Mouse (Mus musculus) midbrain, embryonic 16.5 days (tissue): ENCODE measurements around the gene Cyren. TPM values are rescaled to one million over a fixed set of nuclear protein-coding genes. Genes with fewer than 3 reads are reported as not detected.

Experiments
- ATAC-seq: fragments of 200-750 bp; cut with Nextera tagmentation; 2 replicates; pipeline ENCODE4 v1.8.0; 2017; ENCODE audit warnings: moderate TSS enrichment
- H3K27ac ChIP-seq: fragments of 300-500 bp; sonication (generic); 2 replicates; pipeline ENCODE4 v1.5.1; 2014; ENCODE audit warnings: mild to moderate bottlenecking, low read length, mixed read lengths
- H3K27me3 ChIP-seq: fragments of 300-500 bp; sonication (generic); 2 replicates; pipeline ENCODE4 v1.6.1; 2014; ENCODE audit warnings: low read depth, low read length, mixed read lengths; ENCODE audit not compliant: control insufficient read depth, insufficient read depth
- H3K36me3 ChIP-seq: fragments of 300-500 bp; sonication (generic); 2 replicates; pipeline ENCODE4 v1.6.1; 2014; ENCODE audit warnings: mild to moderate bottlenecking, low read length, moderate library complexity, mixed read lengths; ENCODE audit not compliant: control insufficient read depth, insufficient read depth
- H3K4me1 ChIP-seq: fragments of 300-500 bp; sonication (generic); 2 replicates; pipeline ENCODE4 v1.6.1; 2014; ENCODE audit warnings: mild to moderate bottlenecking, low read length, mixed read lengths; ENCODE audit not compliant: control insufficient read depth, insufficient read depth
- H3K4me2 ChIP-seq: fragments of 300-500 bp; sonication (generic); 2 replicates; pipeline ENCODE4 v1.6.1; 2014; ENCODE audit warnings: mild to moderate bottlenecking, low read length, mixed read lengths
- H3K4me3 ChIP-seq: fragments of 300-500 bp; sonication (generic); 2 replicates; pipeline ENCODE4 v1.5.1; 2014; ENCODE audit warnings: low read depth, mild to moderate bottlenecking, low read length, moderate library complexity, mixed read lengths
- H3K9ac ChIP-seq: fragments of 300-500 bp; sonication (generic); 2 replicates; pipeline ENCODE4 v1.6.1; 2014; ENCODE audit warnings: low read depth, low read length, mixed read lengths
- H3K9me3 ChIP-seq: fragments of 300-500 bp; sonication (generic); replicated peaks from 2 replicates; pipeline ENCODE4 v1.6.1; 2014; ENCODE audit warnings: mild to moderate bottlenecking, low read length, mixed read lengths; ENCODE audit not compliant: control insufficient read depth, poor library complexity, severe bottlenecking
- WGBS: fragments of 180-500 bp; shearing (Covaris S2); extraction: QIAGEN DNeasy Blood & Tissue Kit; methylation state at CpG from one replicate; pipeline ENCODE4 v1.1.7; 2014; 5-methylcytosine and 5-hydroxymethylcytosine counted together
- polyA plus RNA-seq: library from polyadenylated mRNA; unstranded; fragments of >200 nt; fragmentation: Nextera tagmentation; extraction: Ambion mirVana; gene quantifications from 2 replicates; pipeline ENCODE4 v1.2.1, GENCODE M21; 2015

Gene Cyren
- polyA plus RNA-seq, 1 experiment from 2014 or later = 9.3 TPM

DNA sequence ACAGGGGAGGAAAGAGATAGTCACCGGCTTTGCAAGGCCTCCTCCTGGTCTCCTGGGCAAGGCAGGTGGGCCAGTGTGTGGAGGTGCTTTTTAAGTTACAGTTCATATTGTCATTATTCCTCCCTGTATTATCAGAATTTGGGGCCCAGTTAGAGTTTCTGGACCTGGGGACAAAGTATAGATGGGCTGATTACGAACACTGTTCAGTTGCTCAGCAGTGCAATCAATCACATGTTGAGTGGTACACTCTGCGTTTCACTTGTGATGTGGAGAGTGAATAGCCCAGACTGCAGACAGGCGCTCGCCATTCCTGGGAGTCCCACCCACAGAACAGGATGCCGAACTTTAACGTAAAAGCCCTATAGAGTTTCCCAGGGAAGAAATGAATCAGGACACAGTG, 6.9 kb upstream of the Cyren start:
- no peak overlapping the region for H3K4me3 ChIP-seq
- no peak overlapping the region for H3K27ac ChIP-seq
- 95% methylated on average over 7 of the region's 7 CpGs for WGBS
- H3K4me2 ChIP-seq = no peak overlapping the region
- peaks cover 14% of the 10 kb centered on the region; the same call in 1 of the 2 replicates for H3K4me1 ChIP-seq
- no peaks in the 10 kb centered on the region for H3K9me3 ChIP-seq
- no peaks in the 10 kb centered on the region for H3K27me3 ChIP-seq
- peaks cover 11% of the 10 kb centered on the region for H3K36me3 ChIP-seq
- ATAC-seq = no peak
- no peak overlapping the region for H3K9ac ChIP-seq

DNA sequence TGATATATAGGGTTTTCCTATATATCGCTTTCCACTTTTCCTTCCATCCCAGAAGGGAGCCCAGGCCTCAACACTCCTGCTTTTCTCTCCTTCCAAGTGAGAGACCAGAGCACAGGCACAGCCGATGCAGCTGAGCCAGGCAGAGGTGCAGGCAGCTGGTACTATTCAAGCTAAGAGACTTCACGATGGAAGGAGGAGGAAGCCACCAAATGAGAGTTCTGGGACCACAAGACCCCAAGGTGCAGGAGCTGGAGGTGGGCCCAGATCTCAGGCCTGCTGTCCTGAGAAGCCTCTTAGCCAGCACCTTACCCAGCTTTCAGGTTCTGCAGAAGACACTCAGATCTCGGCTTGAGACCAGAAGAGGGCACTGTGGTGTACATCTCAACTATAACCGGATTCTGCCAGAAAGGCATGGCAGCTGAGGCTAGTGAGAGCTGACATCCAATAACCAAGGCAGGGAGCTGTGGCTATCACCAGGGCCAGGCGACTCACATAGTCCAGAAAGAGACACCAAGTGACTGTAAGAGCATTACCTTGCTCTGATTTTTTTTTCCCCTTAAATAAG, 2.1 kb upstream of the Cyren start:
- H3K9ac ChIP-seq = no peak overlapping the region
- H3K36me3 ChIP-seq = peaks cover 6% of the 10 kb centered on the region
- no peak overlapping the region for H3K4me2 ChIP-seq
- 56% methylated on average over 6 of the region's 6 CpGs for WGBS
- H3K27ac ChIP-seq = no peak overlapping the region
- H3K9me3 ChIP-seq = no peaks in the 10 kb centered on the region
- no peak overlapping the region for H3K4me3 ChIP-seq
- ATAC-seq = no peak
- peaks cover 17% of the 10 kb centered on the region for H3K4me1 ChIP-seq
- H3K27me3 ChIP-seq = no peaks in the 10 kb centered on the region

DNA sequence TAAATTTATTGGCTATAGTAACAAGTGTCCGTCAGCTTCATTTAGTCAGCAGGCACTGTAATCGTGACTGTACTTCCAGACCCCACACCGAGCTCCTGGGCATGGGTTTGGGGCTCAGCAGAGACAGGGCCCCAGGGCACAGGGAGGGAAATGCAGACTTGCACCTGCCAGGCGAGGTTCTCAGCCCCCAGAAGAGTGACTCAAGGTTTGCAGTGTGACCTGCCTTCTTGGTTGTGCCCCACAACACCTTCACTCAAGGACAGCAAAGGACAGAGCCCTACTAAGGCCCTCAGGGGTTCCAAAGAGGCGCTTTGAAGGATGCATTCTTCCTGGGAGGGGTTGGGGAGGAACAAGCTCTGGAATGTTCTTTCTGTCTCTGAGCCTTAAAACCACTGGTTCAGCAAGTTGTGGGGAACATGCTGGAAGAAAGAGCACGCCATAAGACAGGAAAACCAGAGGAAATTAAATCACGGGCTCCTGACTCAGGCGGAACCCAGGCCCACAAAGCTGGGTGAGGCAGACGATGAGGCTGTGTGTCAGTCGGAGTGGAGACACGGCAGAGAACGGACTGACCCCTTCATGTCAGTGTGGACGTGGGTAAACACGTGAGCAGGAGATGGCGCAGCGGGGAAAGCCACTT, 1.4 kb upstream of the Cyren start:
- WGBS = 88% methylated on average over 16 of the region's 16 CpGs
- H3K9ac ChIP-seq = no peak overlapping the region
- H3K9me3 ChIP-seq = no peaks in the 10 kb centered on the region
- H3K4me2 ChIP-seq = no peak overlapping the region
- H3K27me3 ChIP-seq = no peaks in the 10 kb centered on the region
- ATAC-seq = no peak
- H3K27ac ChIP-seq = peak overlapping the region; percentile 91; the same call in 1 of the 2 replicates
- no peak overlapping the region for H3K4me3 ChIP-seq
- peaks cover 6% of the 10 kb centered on the region; the same call in 1 of the 2 replicates for H3K36me3 ChIP-seq
- peaks cover 17% of the 10 kb centered on the region for H3K4me1 ChIP-seq

DNA sequence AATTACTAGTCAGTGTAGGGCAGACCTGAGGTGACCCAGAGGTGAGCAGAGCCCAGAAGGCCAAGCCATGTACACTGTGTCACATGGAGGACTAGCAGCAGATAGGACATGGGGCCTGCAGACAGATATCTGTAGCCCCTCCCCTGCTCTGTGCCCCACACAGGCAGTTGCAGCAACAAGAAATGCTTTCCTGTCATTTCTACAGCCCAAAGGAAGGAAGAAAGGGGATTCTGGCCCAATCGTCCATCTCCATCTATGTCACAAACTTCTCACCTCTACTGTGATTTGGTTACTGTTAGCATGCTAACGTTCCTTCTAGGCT, 1.1 kb downstream of the Cyren start:
- 0 out of 2 replicates have a peak, but pooled peaks have one; percentile 26 for ATAC-seq
- peak overlapping the region; percentile 74 for H3K4me2 ChIP-seq
- peaks cover 17% of the 10 kb centered on the region for H3K4me1 ChIP-seq
- no peaks in the 10 kb centered on the region for H3K9me3 ChIP-seq
- peak overlapping the region; percentile 68 for H3K4me3 ChIP-seq
- 0 out of 2 replicates have a peak overlapping the region, but pooled peaks have one; percentile 91 for H3K27ac ChIP-seq
- peaks cover 6% of the 10 kb centered on the region; the same call in 1 of the 2 replicates for H3K36me3 ChIP-seq
- H3K9ac ChIP-seq = peak overlapping the region; percentile 86; the same call in 1 of the 2 replicates
- WGBS = 41% methylated on average over 2 of the region's 2 CpGs
- no peaks in the 10 kb centered on the region for H3K27me3 ChIP-seq

DNA sequence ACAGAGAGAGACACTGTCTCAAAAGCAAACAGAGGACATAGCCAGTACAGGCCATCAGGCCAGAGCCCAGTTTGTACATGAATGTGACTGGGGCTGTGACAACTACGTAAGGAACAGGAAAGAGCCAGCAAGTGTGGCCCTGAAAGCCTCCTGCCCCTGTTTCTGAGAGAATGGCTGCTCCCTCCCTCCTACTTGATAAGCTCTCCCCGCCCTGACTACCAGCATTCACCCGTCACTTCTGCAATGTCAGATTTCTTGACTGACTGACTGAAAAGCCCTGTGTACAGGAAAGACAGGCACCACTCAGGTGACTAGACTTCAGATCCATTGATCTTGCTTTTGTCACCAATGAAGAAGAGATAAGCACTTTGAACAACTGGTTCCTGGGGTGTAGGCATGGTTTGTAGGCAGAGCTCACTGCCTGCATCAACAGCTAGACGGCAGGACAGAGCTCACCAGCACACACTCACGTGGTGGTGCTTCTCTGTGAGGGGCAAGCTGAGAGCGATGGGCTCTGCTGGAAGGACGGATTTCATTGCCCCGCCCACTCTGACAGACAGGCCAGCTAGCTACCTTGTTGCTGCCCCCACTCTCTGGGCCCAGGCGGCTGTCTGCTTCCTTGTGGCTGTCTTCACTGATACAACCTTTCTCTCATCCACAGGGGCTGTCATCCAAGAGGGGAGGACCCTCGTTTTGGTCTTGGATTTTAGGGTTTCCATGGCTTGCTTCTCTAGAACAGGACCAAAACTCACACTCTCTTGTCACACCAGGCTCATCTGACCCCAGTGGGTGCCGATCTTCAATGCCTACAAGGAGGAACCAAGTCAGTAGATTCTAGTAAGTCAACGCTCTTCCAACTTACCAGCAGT, 1.7 kb downstream of the Cyren start:
- H3K9ac ChIP-seq = no peak overlapping the region

DNA sequence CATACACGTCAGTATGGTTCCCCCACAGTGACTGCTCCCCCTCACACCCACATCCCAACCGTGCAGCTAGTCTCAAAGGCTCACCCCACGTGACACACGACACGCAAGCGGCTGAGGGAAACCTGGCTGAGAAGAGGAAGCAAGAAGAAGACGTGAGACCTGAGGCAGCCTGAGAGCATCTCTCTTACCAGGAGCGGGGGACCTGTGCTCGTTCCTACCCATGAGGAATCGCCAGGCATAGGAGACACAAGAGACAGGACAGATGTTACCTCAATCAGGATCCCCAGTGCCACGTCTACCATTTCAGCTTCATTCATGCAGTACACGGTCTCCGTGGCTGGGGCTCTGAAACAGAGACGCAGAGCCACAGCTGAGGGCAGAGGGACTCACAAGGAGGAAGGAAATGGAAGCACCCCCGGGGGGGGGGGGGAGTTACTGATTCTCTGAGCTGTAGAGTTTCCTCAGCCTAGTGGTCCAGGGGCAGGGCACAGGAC, 2.5 kb downstream of the Cyren start:
- WGBS = 87% methylated on average over 15 of the region's 15 CpGs
- H3K4me1 ChIP-seq = peaks cover 17% of the 10 kb centered on the region
- H3K36me3 ChIP-seq = no peaks in the 10 kb centered on the region; the same call in 1 of the 2 replicates
- no peak overlapping the region for H3K4me2 ChIP-seq
- no peaks in the 10 kb centered on the region for H3K27me3 ChIP-seq
- no peak overlapping the region for H3K27ac ChIP-seq
- H3K9ac ChIP-seq = no peak overlapping the region
- no peak overlapping the region for H3K4me3 ChIP-seq
- H3K9me3 ChIP-seq = no peaks in the 10 kb centered on the region
- ATAC-seq = no peak

More for the DNA sequence above, 1.7 kb downstream of the Cyren start:
- Histone ChIP-seq H3K4me1 (peaks cover 17% of the 10 kb centered on the region), H3K4me3 (no peak overlapping the region), H3K27ac (no peak overlapping the region), H3K9me3 (no peaks in the 10 kb centered on the region), H3K36me3 (peaks cover 6% of the 10 kb centered on the region; the same call in 1 of the 2 replicates), H3K27me3 (no peaks in the 10 kb centered on the region), H3K4me2 (peak overlapping the region; percentile 74; the same call in 1 of the 2 replicates)
- ATAC-seq = no peak
- WGBS = 58% methylated on average over 12 of the region's 12 CpGs

DNA sequence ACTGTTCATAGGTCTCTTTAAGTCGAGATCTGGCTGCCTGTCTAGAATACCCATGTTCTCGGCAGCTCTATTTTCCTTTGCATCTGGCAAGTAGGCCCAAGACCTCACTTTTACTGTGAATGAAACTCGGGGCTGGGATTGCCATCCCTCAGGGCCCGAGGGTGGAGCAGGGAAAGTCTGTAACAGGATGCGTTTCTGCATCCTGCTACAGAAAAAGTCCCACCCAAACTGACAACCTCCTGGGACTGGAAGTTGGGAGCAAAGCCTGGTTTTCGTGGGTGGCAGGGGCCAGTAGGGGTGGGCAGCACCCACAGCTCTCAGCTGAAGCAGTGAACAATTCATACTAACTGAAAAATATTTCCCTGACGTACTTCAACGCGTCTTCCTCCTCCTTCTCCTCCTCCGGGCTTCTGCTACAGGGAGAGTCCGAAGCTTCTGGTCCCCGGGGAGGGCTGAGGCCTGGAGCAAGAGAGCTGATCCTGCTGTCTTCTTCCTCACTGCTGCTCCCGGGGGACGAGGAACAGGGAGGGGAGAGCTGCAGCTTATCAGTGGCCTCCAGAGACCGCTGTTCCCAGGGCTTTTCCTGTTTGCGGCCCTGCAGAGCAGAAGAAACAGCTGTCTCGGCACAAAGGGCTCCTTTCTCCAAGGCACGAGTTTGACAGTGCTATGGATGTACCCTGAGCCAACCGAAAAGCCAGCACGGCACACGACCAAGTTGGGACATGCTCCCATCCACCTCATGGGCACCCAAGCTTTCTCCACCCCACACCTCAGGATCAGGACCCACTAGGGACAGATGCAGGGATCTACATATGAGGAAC, 3.5 kb downstream of the Cyren start:
- H3K27me3 ChIP-seq = no peaks in the 10 kb centered on the region
- peak overlapping the region; percentile 30; the same call in 1 of the 2 replicates for H3K9ac ChIP-seq
- no peaks in the 10 kb centered on the region for H3K9me3 ChIP-seq
- no peak overlapping the region for H3K4me2 ChIP-seq
- ATAC-seq = no peak
- WGBS = 77% methylated on average over 21 of the region's 21 CpGs
- no peak overlapping the region for H3K4me3 ChIP-seq
- no peaks in the 10 kb centered on the region for H3K36me3 ChIP-seq
- H3K27ac ChIP-seq = peak overlapping the region; percentile 28; the same call in 1 of the 2 replicates
- H3K4me1 ChIP-seq = peaks cover 17% of the 10 kb centered on the region

DNA sequence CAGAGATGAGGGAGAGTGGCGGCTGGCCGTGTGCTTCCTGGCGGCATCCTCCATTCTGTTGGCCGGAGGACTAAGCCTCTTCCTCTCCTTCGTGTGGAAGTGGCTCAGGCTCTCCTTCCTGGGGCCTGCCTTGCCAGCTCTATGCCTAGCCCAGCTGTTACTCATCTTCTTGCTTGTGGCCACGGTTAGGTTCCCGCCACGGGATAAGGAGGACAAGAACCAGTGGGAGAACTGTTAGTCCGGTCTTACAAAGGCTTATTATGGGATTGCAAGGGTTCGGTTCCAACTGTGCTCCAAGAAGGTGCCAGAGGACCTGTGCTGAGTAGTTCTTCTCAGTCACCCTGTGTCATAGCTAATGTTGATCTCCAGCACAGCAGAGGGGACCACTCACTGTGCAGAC, 5.0 kb downstream of the Cyren start:
- no peak overlapping the region for H3K27ac ChIP-seq
- 93% methylated on average over 9 of the region's 10 CpGs for WGBS
- no peaks in the 10 kb centered on the region for H3K36me3 ChIP-seq
- H3K27me3 ChIP-seq = no peaks in the 10 kb centered on the region
- no peak for ATAC-seq
- peaks cover 11% of the 10 kb centered on the region for H3K4me1 ChIP-seq
- no peak overlapping the region for H3K4me2 ChIP-seq
- H3K9me3 ChIP-seq = no peaks in the 10 kb centered on the region
- no peak overlapping the region for H3K4me3 ChIP-seq
- no peak overlapping the region for H3K9ac ChIP-seq
